9 mouse cellular contexts compared by ENCODE assay signal in the genomic region with DNA sequence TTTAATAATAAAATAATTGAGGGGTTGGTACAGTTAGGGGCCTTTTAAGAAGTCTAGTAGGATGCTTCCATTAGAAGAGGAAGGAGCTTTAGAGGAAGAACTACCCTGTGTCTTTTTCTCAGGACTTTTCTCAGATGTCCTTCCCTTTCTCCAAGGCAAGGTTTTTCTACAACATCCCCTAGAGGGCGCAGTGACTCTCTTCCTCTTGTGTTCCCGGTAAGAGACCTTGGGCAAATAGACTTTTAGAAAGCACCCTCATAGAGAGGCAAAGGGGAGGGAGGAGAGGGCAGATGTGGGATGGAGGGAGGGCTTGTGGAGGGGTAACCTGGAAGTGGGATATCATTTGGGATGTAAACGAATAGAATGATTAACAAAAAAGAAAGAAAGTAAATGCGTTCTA.
A peak's percentile ranks its signal among the peaks of the same experiment; 100 is the strongest.
DNase-seq lines count a peak whose midpoint lies in the region; ATAC-seq and TF ChIP-seq lines count a peak whose summit lies in the region.
"Had no signal": no experiment of that assay in that cellular context is flagged by ENCODE, and none has a peak within 500 bp of the region (broad histone marks: within the 10 kb centered on the region; RNA-seq: fewer than 3 reads in every experiment).

No protein-coding gene starts in this region.

- no peaks in the 10 kb centered on the region for H3K36me3 ChIP-seq in midbrain, embryonic 10.5 days
- H3K36me3 ChIP-seq in midbrain, embryonic 16.5 days (ENCODE audit: control insufficient read depth, insufficient read depth, low read length), result no peaks in the 10 kb centered on the region
- no peaks in the 10 kb centered on the region for H3K36me3 ChIP-seq in liver, postnatal 0 days (replicated peaks; ENCODE audit: insufficient read depth, low read length)
- H3K36me3 ChIP-seq in small intestine, adult 2 months (ENCODE audit: control insufficient read depth, insufficient read depth, low read length), result no peaks in the 10 kb centered on the region
- H3K36me3 ChIP-seq: embryonic facial prominence, embryonic 13.5 days had no signal

- no peaks in the 10 kb centered on the region for H3K9me3 ChIP-seq in midbrain, embryonic 10.5 days (replicated peaks)
- no peaks in the 10 kb centered on the region for H3K9me3 ChIP-seq in midbrain, embryonic 16.5 days (replicated peaks; ENCODE audit: control insufficient read depth, low read length, poor library complexity, severe bottlenecking)
- H3K9me3 ChIP-seq in liver, postnatal 0 days (ENCODE audit: low read length), result no peaks in the 10 kb centered on the region
- H3K9me3 ChIP-seq: embryonic facial prominence, embryonic 13.5 days had no signal

- no peak overlapping the region for H3K9ac ChIP-seq in midbrain, embryonic 16.5 days (ENCODE audit: low read depth, low read length)
- H3K9ac ChIP-seq in liver, postnatal 0 days (replicated peaks), result no peak overlapping the region
- H3K9ac ChIP-seq: embryonic facial prominence, embryonic 13.5 days had no signal

- no peak for TF ChIP-seq POLR2A in small intestine, adult 2 months (IDR thresholded peaks at IDR 0.05; ENCODE audit: low read depth, low read length)

- no peak overlapping the region for H3K4me3 ChIP-seq in midbrain, embryonic 10.5 days
- H3K4me3 ChIP-seq in midbrain, embryonic 16.5 days (ENCODE audit: low read depth, low read length), result no peak overlapping the region
- H3K4me3 ChIP-seq in liver, postnatal 0 days (ENCODE audit: low read depth, low read length), result no peak overlapping the region
- H3K4me3 ChIP-seq in small intestine, adult 2 months (ENCODE audit: low read depth, low read length), result no peak overlapping the region
- H3K4me3 ChIP-seq: embryonic facial prominence, embryonic 13.5 days; megakaryocyte, embryonic 14.5 days had no signal

- H3K4me2 ChIP-seq in midbrain, embryonic 16.5 days (ENCODE audit: low read length), result no peak overlapping the region
- no peak overlapping the region for H3K4me2 ChIP-seq in liver, postnatal 0 days (ENCODE audit: low read depth, low read length)
- H3K4me2 ChIP-seq: embryonic facial prominence, embryonic 13.5 days had no signal

- H3K27ac ChIP-seq in midbrain, embryonic 10.5 days (replicated peaks), result no peak overlapping the region
- H3K27ac ChIP-seq in midbrain, embryonic 16.5 days (ENCODE audit: low read length), result no peak overlapping the region
- H3K27ac ChIP-seq in liver, postnatal 0 days (ENCODE audit: low read depth), result no peak overlapping the region
- H3K27ac ChIP-seq in small intestine, adult 2 months (ENCODE audit: insufficient read depth, low read depth, low read length), result no peak overlapping the region
- H3K27ac ChIP-seq: embryonic facial prominence, embryonic 13.5 days had no signal

- TF ChIP-seq EP300 in liver, postnatal 0 days (IDR thresholded peaks at IDR 0.05; ENCODE audit: low read depth), result no peak

- no peaks in the 10 kb centered on the region for H3K27me3 ChIP-seq in midbrain, embryonic 10.5 days (ENCODE audit: low read depth, poor library complexity, severe bottlenecking)
- H3K27me3 ChIP-seq in midbrain, embryonic 16.5 days (ENCODE audit: control insufficient read depth, insufficient read depth, low read depth, low read length), result no peaks in the 10 kb centered on the region
- H3K27me3 ChIP-seq in liver, postnatal 0 days (ENCODE audit: insufficient read depth, low read length), result no peaks in the 10 kb centered on the region
- no peaks in the 10 kb centered on the region for H3K27me3 ChIP-seq in small intestine, adult 2 months (ENCODE audit: control insufficient read depth, insufficient read depth, low read length)
- H3K27me3 ChIP-seq: megakaryocyte, embryonic 14.5 days had no signal

- no peak for ATAC-seq in midbrain, embryonic 16.5 days
- ATAC-seq in liver, postnatal 0 days, result no peak

- DNase-seq in midbrain, embryonic 10.5 days (ENCODE audit: low spot score), result peak; percentile 34
- DNase-seq in adrenal gland, adult 18-20 months (ENCODE audit: low spot score in 2 of 2), result peak; percentile 43 to 49
- DNase-seq in embryo, embryonic 11 days, result peak; percentile 81
- peak; percentile 52 for DNase-seq in kidney, postnatal 14 days
- DNase-seq in liver, postnatal 0 days, result peak; percentile 27

- no peaks in the 10 kb centered on the region for H3K4me1 ChIP-seq in midbrain, embryonic 10.5 days
- H3K4me1 ChIP-seq in midbrain, embryonic 16.5 days (ENCODE audit: control insufficient read depth, insufficient read depth, low read length), result no peaks in the 10 kb centered on the region
- no peaks in the 10 kb centered on the region for H3K4me1 ChIP-seq in liver, postnatal 0 days (ENCODE audit: insufficient read depth)
- no peaks in the 10 kb centered on the region for H3K4me1 ChIP-seq in small intestine, adult 2 months (ENCODE audit: control insufficient read depth, insufficient read depth, insufficient read length, low read length)
- H3K4me1 ChIP-seq: embryonic facial prominence, embryonic 13.5 days; megakaryocyte, embryonic 14.5 days had no signal

- 34% methylated on average over 4 of the region's 4 CpGs for WGBS in midbrain, embryonic 10.5 days
- 31% methylated on average over 4 of the region's 4 CpGs for WGBS in midbrain, embryonic 16.5 days
- WGBS in liver, postnatal 0 days (ENCODE audit: insufficient replicate concordance), result 28% methylated on average over 4 of the region's 4 CpGs
- 28% methylated on average over 4 of the region's 4 CpGs for WGBS in small intestine, adult 2 months

- peak; percentile 64 for TF ChIP-seq CTCF in liver, postnatal 0 days (IDR thresholded peaks at IDR 0.05; ENCODE audit: low read depth)
- TF ChIP-seq CTCF in small intestine, adult 2 months (IDR thresholded peaks at IDR 0.05; ENCODE audit: extremely low read depth, insufficient read length, insufficient replicate concordance, low read depth, low read length), result peak; percentile 32; the same call in 1 of the 2 replicates

Comparison
In these comparisons a context has a peak if more than half of its experiments do, and no peak if none do; other contexts are left out.
1. DNase-seq: peak in every context shown above with its lines; median percentile 81 in embryo, embryonic 11 days; 52 in kidney, postnatal 14 days; 46 in adrenal gland, adult 18-20 months; 34 in midbrain, embryonic 10.5 days; 27 in liver, postnatal 0 days.